Mouse (Mus musculus) lung, postnatal 0 days (tissue): ENCODE measurements around the gene Cenpx.

ENCODE experiments used
- CTCF ChIP-seq: IDR thresholded peaks from 2 replicates; pipeline ENCODE4 v1.5.1; 2016; ENCODE audit warnings: antibody characterized with exemption, mild to moderate bottlenecking
- EP300 ChIP-seq: IDR thresholded peaks from 2 replicates; pipeline ENCODE4 v1.6.1; 2016; ENCODE audit warnings: antibody characterized with exemption, mild to moderate bottlenecking, control low read depth

GRCm38 (mm10) chr11:120722761-120723382 lies 9.3 kb upstream of the Cenpx start:
- TF ChIP-seq CTCF: no peak
- TF ChIP-seq EP300: no peak
